Mouse (Mus musculus) heart, adult 2 months (tissue): ENCODE data around the gene Maml1. TPM values are rescaled to one million over a fixed set of nuclear protein-coding genes. Genes with fewer than 3 reads are reported as not detected.

Experiments
- DNase-seq, 2 experiments: peaks; one replicate each; pipeline ENCODE4 v3.0.0; 2021
- H3K27ac ChIP-seq: fragments of 200-600 bp; 2 replicates; pipeline ENCODE4 v1.8.1; 2022
- H3K27me3 ChIP-seq: fragments of 200-500 bp; 2 replicates; pipeline ENCODE4 v1.6.1; 2012; ENCODE audit warnings: mild to moderate bottlenecking, low read length, inconsistent platforms, mixed read lengths; ENCODE audit not compliant: control insufficient read depth, insufficient read depth
- H3K36me3 ChIP-seq: fragments of 200-500 bp; 2 replicates; pipeline ENCODE4 v1.6.1; 2012; ENCODE audit warnings: low read length, inconsistent platforms; ENCODE audit not compliant: control insufficient read depth, insufficient read depth
- H3K4me1 ChIP-seq: fragments of 200-500 bp; 2 replicates; pipeline ENCODE4 v1.6.1; 2011; ENCODE audit warnings: low read length; ENCODE audit not compliant: control insufficient read depth, insufficient read depth
- H3K4me3 ChIP-seq: fragments of 200-600 bp; 2 replicates; pipeline ENCODE4 v1.8.1; 2022
- H3K79me2 ChIP-seq: fragments of 200-500 bp; replicated peaks from 2 replicates; pipeline ENCODE4 v1.6.1; 2012; ENCODE audit warnings: mild to moderate bottlenecking, inconsistent platforms, low read length, moderate library complexity, mixed read lengths; ENCODE audit not compliant: control insufficient read depth, insufficient read depth
- H3K9ac ChIP-seq: fragments of 200-500 bp; 2 replicates; pipeline ENCODE4 v1.6.1; 2012; ENCODE audit warnings: low read depth, mild to moderate bottlenecking, control low read depth, inconsistent platforms, low read length, mixed read lengths
- CTCF ChIP-seq: fragments of 200-600 bp; IDR thresholded peaks from 2 replicates; pipeline ENCODE4 v1.8.1; 2022; ENCODE audit warnings: antibody characterized with exemption, mild to moderate bottlenecking, moderate library complexity
- EP300 ChIP-seq: fragments of 200-500 bp; IDR thresholded peaks from 2 replicates; pipeline ENCODE4 v1.6.1; 2011; ENCODE audit warnings: low read depth, low read length, control low read depth; ENCODE audit not compliant: insufficient read depth
- POLR2A ChIP-seq: fragments of 200-500 bp; IDR thresholded peaks from 2 replicates; pipeline ENCODE4 v1.6.1; 2011; ENCODE audit warnings: mild to moderate bottlenecking, low read depth, low read length, control low read depth; ENCODE audit not compliant: insufficient read depth
- whole genome bisulfite sequencing: fragments of 180-500 bp; shearing (Covaris S2); methylation state at CpG from one replicate; pipeline ENCODE4 v1.1.7; 2018; 5-methylcytosine and 5-hydroxymethylcytosine counted together
- intact Hi-C: fragments of 180-260 bp; cut with DNase I; formaldehyde crosslinking; loops from one replicate; pipeline ENCODE4 v1.15.1; 2025
- polyA plus RNA-seq: library from polyadenylated mRNA; depleted of rRNA; stranded (reverse); fragments of >200 nt; gene quantifications from 2 replicates; pipeline ENCODE4 v1.2.3, GENCODE M21; 2012
- total RNA-seq, 2 experiments: library from RNA; stranded (reverse); gene quantifications; 2 replicates each; pipeline ENCODE4 v1.2.3; 2021

Gene Maml1
- total and polyA plus RNA-seq, 3 experiments, result 6.6 to 10.7 (median 9.7) TPM

DNA sequence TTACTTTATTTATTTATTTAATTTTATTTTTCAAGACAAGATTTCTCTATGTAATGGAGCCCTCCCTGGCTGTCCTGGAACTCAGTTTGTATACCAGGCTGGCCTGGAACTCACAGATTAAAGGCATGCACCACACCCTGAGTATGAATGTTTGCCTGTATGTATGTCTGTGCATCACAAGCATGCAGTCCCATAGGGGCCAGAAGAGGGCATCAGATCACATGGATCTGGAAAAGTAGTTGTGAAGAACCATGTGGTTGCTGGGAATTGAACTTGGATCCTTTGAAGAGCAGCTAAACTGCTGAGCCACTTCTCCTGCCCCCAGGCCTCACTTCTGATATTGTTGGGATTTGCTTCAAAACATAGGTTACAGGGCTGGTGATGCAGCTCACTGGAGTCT is 15.1 kb downstream of the Maml1 start:
- Histone ChIP-seq H3K27ac (no peak overlapping the region), H3K27me3 (no peaks in the 10 kb centered on the region), H3K36me3 (peaks cover 10% of the 10 kb centered on the region), H3K4me1 (peaks cover 12% of the 10 kb centered on the region), H3K9ac (no peak overlapping the region), H3K4me3 (no peak overlapping the region), H3K79me2 (peaks cover 4% of the 10 kb centered on the region)
- intact Hi-C loops, result no loop called here
- no peak for TF ChIP-seq CTCF
- no peak for TF ChIP-seq EP300
- TF ChIP-seq POLR2A, result no peak
- DNase-seq, result no peak

DNA sequence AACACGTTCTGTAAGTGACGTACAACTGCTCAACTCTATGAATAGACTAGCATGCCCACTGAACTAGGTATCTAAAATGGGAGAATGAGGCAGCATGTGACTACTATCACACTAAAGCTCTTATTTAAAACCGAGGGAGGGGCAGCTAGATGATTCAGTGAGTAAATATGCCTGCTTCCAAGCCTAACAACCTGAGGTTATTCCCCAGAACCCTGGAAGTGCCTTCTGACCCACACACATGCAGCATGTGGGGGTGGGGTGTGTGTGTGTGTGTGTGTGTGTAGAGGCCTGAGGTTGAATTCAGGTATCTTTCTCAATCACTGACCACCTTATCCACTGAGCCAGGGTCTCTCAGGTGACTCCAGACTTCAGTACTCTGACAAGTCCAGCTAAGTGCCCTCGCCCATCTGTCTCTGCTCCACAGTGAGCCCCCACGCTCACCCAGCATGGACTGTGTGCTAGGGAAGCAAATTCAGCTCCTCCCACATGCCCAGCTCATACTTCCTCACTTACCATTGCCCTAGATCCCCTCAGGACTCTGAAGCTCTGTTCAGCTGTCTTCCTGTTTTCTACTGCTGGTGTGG is 16.5 kb downstream of the Maml1 start:
- H3K9ac ChIP-seq, result peak overlapping the region; percentile 50
- peak overlapping the region; percentile 86 for H3K27ac ChIP-seq
- peak overlapping the region; percentile 10; the same call in 1 of the 2 replicates for H3K4me3 ChIP-seq
- peaks cover 15% of the 10 kb centered on the region for H3K4me1 ChIP-seq
- intact Hi-C loops, result no loop called here
- peak in 1 of 2 experiments; percentile 46 for DNase-seq
- peaks cover 4% of the 10 kb centered on the region for H3K79me2 ChIP-seq
- 18% methylated on average over 5 of the region's 5 CpGs for WGBS
- no peaks in the 10 kb centered on the region for H3K27me3 ChIP-seq
- peaks cover 10% of the 10 kb centered on the region for H3K36me3 ChIP-seq
- no peak for TF ChIP-seq POLR2A
- TF ChIP-seq EP300, result no peak
- TF ChIP-seq CTCF, result no peak

DNA sequence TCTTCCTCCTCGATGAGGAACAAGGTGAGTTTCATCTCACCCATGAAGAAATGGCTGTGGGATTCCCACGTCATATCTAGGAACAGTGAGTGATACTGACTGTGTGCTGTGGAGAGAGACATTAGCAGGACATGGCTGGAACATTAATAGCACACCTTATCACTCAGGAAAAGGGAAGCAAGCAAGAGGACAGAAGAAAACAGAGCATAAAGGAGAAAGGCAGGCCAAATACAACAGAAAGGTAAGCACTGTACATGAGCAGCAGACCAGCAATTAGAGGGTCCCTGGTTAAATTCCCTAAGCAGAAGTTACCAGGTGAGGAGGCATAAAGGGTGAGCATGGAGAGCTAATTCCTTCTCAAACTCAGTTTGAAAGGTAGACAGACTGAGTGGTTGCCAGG is 17.0 kb downstream of the Maml1 start:
- 25% methylated on average over 2 of the region's 2 CpGs for WGBS
- Histone ChIP-seq H3K4me1 (peaks cover 15% of the 10 kb centered on the region), H3K4me3 (peak overlapping the region; percentile 10; the same call in 1 of the 2 replicates)

DNA sequence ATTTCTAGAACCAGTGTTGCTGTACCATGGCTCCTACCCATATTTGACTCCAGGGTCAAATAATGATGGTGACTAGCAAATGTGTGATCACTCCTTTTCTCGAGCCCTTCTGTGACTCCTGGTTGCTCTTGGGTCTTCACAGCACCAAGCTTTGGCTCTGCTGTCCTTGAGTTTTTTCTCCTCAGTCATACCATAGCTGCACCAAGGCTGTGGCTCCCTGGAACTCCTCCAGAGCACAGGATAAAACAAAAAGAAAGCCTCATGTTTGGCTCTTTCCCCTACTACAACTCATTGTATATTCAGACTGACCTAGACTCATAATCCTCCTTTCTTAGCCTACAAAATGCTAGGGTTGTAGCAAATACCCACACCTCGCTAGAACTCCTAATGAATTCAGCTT is 19.3 kb downstream of the Maml1 start:
- H3K27ac ChIP-seq, result no peak overlapping the region
- peaks cover 10% of the 10 kb centered on the region for H3K36me3 ChIP-seq
- H3K27me3 ChIP-seq, result no peaks in the 10 kb centered on the region
- intact Hi-C loops, result no loop called here
- H3K79me2 ChIP-seq, result peaks cover 3% of the 10 kb centered on the region
- no peak overlapping the region for H3K4me3 ChIP-seq
- H3K9ac ChIP-seq, result no peak overlapping the region
- WGBS, result 76% methylated on average over 2 of the region's 2 CpGs
- peaks cover 14% of the 10 kb centered on the region for H3K4me1 ChIP-seq
- TF ChIP-seq POLR2A, result no peak
- peak in 1 of 2 experiments; percentile 4 for DNase-seq

More for the DNA sequence above, 17.0 kb downstream of the Maml1 start:
- intact Hi-C loops, result no loop called here
- H3K27ac ChIP-seq, result peak overlapping the region; percentile 86
- H3K36me3 ChIP-seq, result peaks cover 10% of the 10 kb centered on the region
- H3K27me3 ChIP-seq, result no peaks in the 10 kb centered on the region
- H3K79me2 ChIP-seq, result peaks cover 4% of the 10 kb centered on the region
- no peak for TF ChIP-seq CTCF
- no peak for TF ChIP-seq EP300
- no peak for TF ChIP-seq POLR2A
- peak overlapping the region; percentile 50 for H3K9ac ChIP-seq
- no peak for DNase-seq

DNA sequence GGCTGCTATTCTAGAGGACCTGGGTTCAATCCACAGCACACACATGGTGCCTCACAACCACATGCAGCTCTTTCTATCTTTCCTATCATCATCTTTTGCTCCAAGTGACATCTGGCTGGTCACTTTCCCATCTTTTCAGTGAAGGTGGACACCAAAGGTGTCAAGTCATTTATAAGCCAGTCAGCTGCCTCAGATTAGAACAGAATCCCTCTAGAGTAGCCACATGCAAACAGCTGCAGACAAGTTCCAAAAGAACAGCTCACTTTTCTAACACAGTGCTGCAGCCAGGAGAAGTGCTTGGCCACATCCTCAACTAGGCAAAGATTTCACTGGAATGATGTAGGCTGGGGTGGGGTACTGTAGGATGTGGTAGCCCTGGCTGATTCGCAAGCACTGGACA is 22.2 kb downstream of the Maml1 start:
- Histone ChIP-seq H3K4me1 (peaks cover 6% of the 10 kb centered on the region), H3K27me3 (no peaks in the 10 kb centered on the region), H3K4me3 (no peak overlapping the region), H3K9ac (no peak overlapping the region), H3K79me2 (peaks cover 1% of the 10 kb centered on the region), H3K27ac (no peak overlapping the region), H3K36me3 (peaks cover 12% of the 10 kb centered on the region)
- no peak for DNase-seq
- intact Hi-C loops, result loop anchor here (5.0 kb wide), 1 partner anchor 92 kb away; no protein-coding TSS in a partner anchor
- TF ChIP-seq EP300 (no peak), CTCF (no peak), POLR2A (no peak)
- WGBS, result 82% methylated on average over 1 of the region's 1 CpGs

DNA sequence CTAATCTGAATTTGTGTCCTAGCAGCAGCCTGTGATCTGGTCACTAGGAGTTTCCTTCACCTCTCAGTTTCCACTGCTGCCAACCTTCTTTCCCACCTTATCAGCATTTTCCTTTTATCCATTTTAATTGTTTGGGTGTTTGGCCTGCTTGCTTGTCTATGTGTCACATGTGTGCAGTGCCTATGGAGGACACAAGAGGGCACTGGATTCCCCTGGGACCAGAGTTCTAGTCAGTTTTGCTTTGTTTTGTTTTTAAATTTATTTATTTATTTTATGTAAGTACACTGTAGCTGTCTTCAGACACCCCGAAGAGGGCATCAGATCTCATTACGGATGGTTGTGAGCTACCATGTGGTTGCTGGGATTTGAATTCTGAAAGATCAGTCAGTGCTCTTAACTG is 22.9 kb downstream of the Maml1 start:
- TF ChIP-seq CTCF (peak; percentile 72), EP300 (no peak)
- Histone ChIP-seq H3K4me1 (peaks cover 6% of the 10 kb centered on the region), H3K9ac (no peak overlapping the region), H3K27me3 (no peaks in the 10 kb centered on the region), H3K36me3 (peaks cover 9% of the 10 kb centered on the region), H3K4me3 (no peak overlapping the region), H3K79me2 (peaks cover under 1% of the 10 kb centered on the region), H3K27ac (no peak overlapping the region)
- DNase-seq, result no peak
- intact Hi-C loops, result loop anchor here (5.0 kb wide), 1 partner anchor 93 kb away; no protein-coding TSS in a partner anchor
- 80% methylated on average over 2 of the region's 2 CpGs for WGBS
